Mouse (Mus musculus): ENCODE measurements around the gene Enpp1. TPM values are rescaled to one million over a fixed set of nuclear protein-coding genes. Genes with fewer than 3 reads are reported as not detected.

Gene Enpp1
- polyA plus RNA-seq, 1 experiment from 2014 or later: 1.4 TPM

GRCm38 (mm10) chr10:24727478-24727877 lies 15.5 kb upstream of the Enpp1 start:
- H3K4me3 ChIP-seq: no peak overlapping the region
- H3K4me2 ChIP-seq (replicated peaks): no peak overlapping the region
- 86% methylated on average over 4 of the region's 4 CpGs for WGBS
- H3K4me1 ChIP-seq: no peaks in the 10 kb centered on the region
- H3K9me3 ChIP-seq (replicated peaks): no peaks in the 10 kb centered on the region
- no peaks in the 10 kb centered on the region for H3K36me3 ChIP-seq
- ATAC-seq (ENCODE audit: low FRiP score): no peak
- no peak overlapping the region for H3K27ac ChIP-seq
- no peaks in the 10 kb centered on the region for H3K27me3 ChIP-seq
- no peak overlapping the region for H3K9ac ChIP-seq

DNA sequence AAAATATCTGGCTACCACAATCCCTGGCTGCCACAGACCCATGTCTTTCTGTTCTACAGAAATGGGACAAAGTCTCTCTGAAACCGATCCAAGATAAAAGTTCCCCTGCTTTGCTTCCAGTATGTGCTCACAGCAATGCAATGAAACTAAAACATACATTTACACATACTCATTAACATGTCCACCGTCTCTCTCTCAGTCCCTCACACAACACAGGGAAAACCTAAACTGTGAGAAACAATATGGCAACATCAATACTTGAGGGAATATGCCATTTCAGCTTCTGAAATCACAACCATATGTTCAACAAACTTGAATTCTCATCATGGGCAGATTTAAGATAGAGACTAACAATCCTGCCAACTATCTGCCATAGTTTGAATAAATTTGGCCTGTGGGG lies 13.2 kb upstream of the Enpp1 start:
- no peak for ATAC-seq (ENCODE audit: low FRiP score)
- Histone ChIP-seq H3K27ac (no peak overlapping the region), H3K4me3 (no peak overlapping the region), H3K4me1 (no peaks in the 10 kb centered on the region), H3K36me3 (no peaks in the 10 kb centered on the region), H3K27me3 (no peaks in the 10 kb centered on the region), H3K9ac (no peak overlapping the region), H3K4me2 (replicated peaks) (no peak overlapping the region), H3K9me3 (replicated peaks) (no peaks in the 10 kb centered on the region)
- 90% methylated on average over 2 of the region's 2 CpGs for WGBS

DNA sequence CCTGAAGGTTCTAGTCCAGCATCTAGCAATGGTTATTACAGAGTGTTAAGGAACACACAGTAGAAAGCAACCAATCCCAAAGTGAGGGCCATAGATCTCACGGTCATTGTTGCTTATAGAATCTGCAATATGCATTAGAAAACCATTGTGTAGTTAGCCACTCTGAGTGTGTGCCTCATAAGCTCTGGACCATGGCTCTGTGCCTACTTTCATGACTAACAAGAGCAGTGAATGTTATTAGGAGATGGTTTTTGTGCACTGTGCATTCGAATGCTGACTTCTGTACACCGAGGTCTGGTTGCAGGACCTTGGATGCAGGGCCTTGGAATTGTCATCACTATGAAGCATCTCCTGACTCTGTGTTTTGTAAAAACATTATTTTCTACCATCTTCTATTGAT lies 9.9 kb upstream of the Enpp1 start:
- no peak for ATAC-seq (ENCODE audit: low FRiP score)
- Histone ChIP-seq H3K9ac (no peak overlapping the region), H3K27me3 (0 out of 2 replicates have a peak, but pooled peaks cover 7% of the 10 kb centered on the region), H3K4me1 (no peaks in the 10 kb centered on the region), H3K4me3 (no peak overlapping the region), H3K4me2 (replicated peaks) (no peak overlapping the region), H3K36me3 (no peaks in the 10 kb centered on the region), H3K27ac (no peak overlapping the region), H3K9me3 (replicated peaks) (no peaks in the 10 kb centered on the region)
- 93% methylated on average over 3 of the region's 3 CpGs for WGBS

DNA sequence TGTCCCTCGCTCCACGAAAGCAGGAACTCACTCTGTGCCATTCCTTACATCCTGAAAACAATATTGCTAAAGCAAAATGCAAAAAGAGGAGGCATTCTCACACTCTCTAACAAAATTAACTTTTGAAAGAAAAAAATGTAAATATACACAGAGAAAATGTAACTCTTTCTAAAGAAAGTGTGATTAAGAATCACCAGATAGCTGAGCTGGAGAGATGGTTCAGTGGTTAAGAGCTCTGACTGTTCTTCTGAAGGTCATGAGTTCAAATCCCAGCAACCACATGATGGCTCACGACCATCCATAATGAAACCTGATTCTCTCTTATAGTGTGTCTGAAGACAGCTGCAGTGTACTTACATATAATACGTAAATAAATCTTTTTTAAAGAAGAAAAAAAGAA lies 7.4 kb upstream of the Enpp1 start:
- ATAC-seq (ENCODE audit: low FRiP score): no peak

GRCm38 (mm10) chr10:24718720-24719119 lies 6.8 kb upstream of the Enpp1 start:
- Histone ChIP-seq H3K27me3 (0 out of 2 replicates have a peak, but pooled peaks cover 7% of the 10 kb centered on the region), H3K9ac (no peak overlapping the region), H3K36me3 (no peaks in the 10 kb centered on the region), H3K4me3 (no peak overlapping the region), H3K27ac (no peak overlapping the region), H3K9me3 (replicated peaks) (no peaks in the 10 kb centered on the region), H3K4me1 (no peaks in the 10 kb centered on the region), H3K4me2 (replicated peaks) (no peak overlapping the region)
- ATAC-seq (ENCODE audit: low FRiP score): no peak
- 60% methylated on average over 11 of the region's 11 CpGs for WGBS

More for the DNA sequence above, 7.4 kb upstream of the Enpp1 start:
- Histone ChIP-seq H3K4me3 (no peak overlapping the region), H3K4me2 (replicated peaks) (no peak overlapping the region), H3K27me3 (0 out of 2 replicates have a peak, but pooled peaks cover 7% of the 10 kb centered on the region), H3K36me3 (no peaks in the 10 kb centered on the region), H3K9me3 (replicated peaks) (no peaks in the 10 kb centered on the region), H3K9ac (no peak overlapping the region), H3K27ac (no peak overlapping the region), H3K4me1 (no peaks in the 10 kb centered on the region)
- WGBS: 90% methylated on average over 4 of the region's 4 CpGs

- ATAC-seq (ENCODE audit: low FRiP score): no peak
- Histone ChIP-seq H3K9ac (no peak overlapping the region), H3K27ac (no peak overlapping the region), H3K27me3 (peaks cover 8% of the 10 kb centered on the region), H3K4me1 (no peaks in the 10 kb centered on the region), H3K9me3 (replicated peaks) (no peaks in the 10 kb centered on the region), H3K4me3 (no peak overlapping the region), H3K36me3 (no peaks in the 10 kb centered on the region), H3K4me2 (replicated peaks) (no peak overlapping the region)
- WGBS: 59% methylated on average over 14 of the region's 14 CpGs
Measured at GRCm38 (mm10) chr10:24718058-24718457, 6.1 kb upstream of the Enpp1 start.

- H3K4me1 ChIP-seq: peaks cover 5% of the 10 kb centered on the region; the same call in 1 of the 2 replicates
- no peak overlapping the region for H3K9ac ChIP-seq
- no peak overlapping the region for H3K27ac ChIP-seq
- no peaks in the 10 kb centered on the region for H3K36me3 ChIP-seq
- no peak for ATAC-seq (ENCODE audit: low FRiP score)
- WGBS: 72% methylated on average over 5 of the region's 5 CpGs
- H3K4me2 ChIP-seq (replicated peaks): no peak overlapping the region
- no peak overlapping the region for H3K4me3 ChIP-seq
- no peaks in the 10 kb centered on the region for H3K9me3 ChIP-seq (replicated peaks)
- H3K27me3 ChIP-seq: peaks cover 22% of the 10 kb centered on the region
Measured at GRCm38 (mm10) chr10:24716232-24716631, 4.3 kb upstream of the Enpp1 start.

DNA sequence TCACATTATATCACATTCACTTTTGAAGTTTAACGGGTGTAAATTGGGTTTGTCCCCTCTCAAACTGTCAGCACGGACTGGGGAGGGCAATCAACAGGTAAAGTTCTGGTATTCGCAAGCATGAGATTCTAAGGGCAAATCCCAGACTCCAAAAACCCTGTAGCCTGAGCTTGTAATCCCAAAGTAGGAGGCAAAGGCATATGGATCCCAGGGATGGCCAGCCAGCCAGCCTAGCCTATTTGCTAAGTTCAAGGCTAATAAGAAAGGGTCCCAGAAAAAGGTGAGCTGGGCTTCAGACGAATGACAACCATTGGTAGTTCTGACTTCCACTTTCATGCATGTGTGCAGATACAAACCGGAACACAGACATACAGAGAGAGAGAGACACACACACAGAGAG lies 942 bp upstream of the Enpp1 start:
- Histone ChIP-seq H3K9me3 (replicated peaks) (no peaks in the 10 kb centered on the region), H3K4me2 (replicated peaks) (no peak overlapping the region), H3K9ac (no peak overlapping the region), H3K36me3 (no peaks in the 10 kb centered on the region), H3K27me3 (peaks cover 30% of the 10 kb centered on the region), H3K4me1 (peaks cover 8% of the 10 kb centered on the region; the same call in 1 of the 2 replicates), H3K4me3 (no peak overlapping the region), H3K27ac (no peak overlapping the region)
- ATAC-seq (ENCODE audit: low FRiP score): no peak
- WGBS: 71% methylated on average over 5 of the region's 5 CpGs

DNA sequence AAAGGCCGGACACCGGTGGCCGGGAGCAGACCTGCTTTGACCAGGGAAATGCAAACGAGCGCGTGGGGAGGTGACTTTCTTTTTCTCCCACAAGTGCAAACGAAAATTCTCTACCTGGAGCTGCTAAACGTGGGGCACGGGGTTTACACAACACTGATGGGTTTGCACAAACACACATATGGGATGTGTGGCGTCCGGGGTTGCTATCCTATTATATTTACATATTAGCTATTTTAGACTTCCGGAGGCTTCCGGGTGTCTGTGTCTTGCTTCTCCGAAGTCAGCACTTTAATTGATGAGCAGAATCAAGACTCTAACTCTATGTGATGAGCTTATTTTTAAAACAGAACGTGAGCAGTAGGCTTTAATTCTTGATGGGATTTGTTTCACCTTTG lies 405 bp upstream of the Enpp1 start:
- no peak for ATAC-seq (ENCODE audit: low FRiP score)
- Histone ChIP-seq H3K4me3 (peak overlapping the region; percentile 70), H3K4me2 (replicated peaks) (peak overlapping the region; percentile 99), H3K27me3 (peaks cover 30% of the 10 kb centered on the region), H3K9ac (peak overlapping the region; percentile 71), H3K27ac (no peak overlapping the region), H3K4me1 (peaks cover 8% of the 10 kb centered on the region; the same call in 1 of the 2 replicates), H3K9me3 (replicated peaks) (no peaks in the 10 kb centered on the region), H3K36me3 (no peaks in the 10 kb centered on the region)
- WGBS: 13% methylated on average over 15 of the region's 15 CpGs

- Histone ChIP-seq H3K4me1 (peaks cover 8% of the 10 kb centered on the region; the same call in 1 of the 2 replicates), H3K4me3 (peak overlapping the region; percentile 70), H3K27ac (no peak overlapping the region), H3K4me2 (replicated peaks) (peak overlapping the region; percentile 99), H3K9me3 (replicated peaks) (no peaks in the 10 kb centered on the region), H3K9ac (peak overlapping the region; percentile 71; the same call in 1 of the 2 replicates), H3K36me3 (no peaks in the 10 kb centered on the region), H3K27me3 (peaks cover 30% of the 10 kb centered on the region)
- WGBS: 24% methylated on average over 10 of the region's 10 CpGs
- peak; percentile 12; the same call in 1 of the 2 replicates for ATAC-seq (ENCODE audit: low FRiP score)
Measured at GRCm38 (mm10) chr10:24711071-24711470, 888 bp downstream of the Enpp1 start.

GRCm38 (mm10) chr10:24710361-24710760 lies 1.6 kb downstream of the Enpp1 start:
- H3K4me3 ChIP-seq: no peak overlapping the region
- no peak overlapping the region for H3K9ac ChIP-seq
- peaks cover 8% of the 10 kb centered on the region; the same call in 1 of the 2 replicates for H3K4me1 ChIP-seq
- H3K9me3 ChIP-seq (replicated peaks): no peaks in the 10 kb centered on the region
- peaks cover 30% of the 10 kb centered on the region for H3K27me3 ChIP-seq
- ATAC-seq (ENCODE audit: low FRiP score): no peak
- H3K4me2 ChIP-seq (replicated peaks): no peak overlapping the region
- no peaks in the 10 kb centered on the region for H3K36me3 ChIP-seq
- H3K27ac ChIP-seq: no peak overlapping the region
- 93% methylated on average over 6 of the region's 6 CpGs for WGBS

DNA sequence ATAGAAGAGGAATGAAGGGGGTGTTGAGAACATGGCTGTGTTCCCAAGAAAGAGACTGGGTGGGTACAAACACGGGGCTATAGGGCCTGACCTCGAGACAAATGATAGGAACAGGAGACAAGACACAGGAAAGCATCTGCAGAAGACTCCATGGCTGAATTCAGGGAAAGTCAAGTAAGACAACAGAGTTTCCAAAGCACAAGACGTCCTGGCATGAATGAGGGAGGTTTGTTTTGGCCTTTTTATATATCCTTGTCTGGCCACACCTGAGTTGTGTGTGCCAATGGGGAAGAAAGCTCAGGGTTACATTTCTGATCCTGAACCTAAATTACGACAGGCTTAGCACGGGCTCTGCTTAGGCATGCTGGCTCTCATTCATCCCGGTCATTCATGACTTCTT lies 4.2 kb downstream of the Enpp1 start:
- Histone ChIP-seq H3K27me3 (peaks cover 26% of the 10 kb centered on the region), H3K9me3 (replicated peaks) (no peaks in the 10 kb centered on the region), H3K4me3 (no peak overlapping the region), H3K9ac (no peak overlapping the region), H3K4me1 (peaks cover 8% of the 10 kb centered on the region; the same call in 1 of the 2 replicates), H3K36me3 (no peaks in the 10 kb centered on the region), H3K27ac (no peak overlapping the region), H3K4me2 (replicated peaks) (no peak overlapping the region)
- ATAC-seq (ENCODE audit: low FRiP score): no peak
- 77% methylated on average over 6 of the region's 6 CpGs for WGBS

- Histone ChIP-seq H3K9me3 (replicated peaks) (no peaks in the 10 kb centered on the region), H3K4me3 (no peak overlapping the region), H3K27me3 (peaks cover 17% of the 10 kb centered on the region), H3K4me2 (replicated peaks) (no peak overlapping the region), H3K27ac (no peak overlapping the region), H3K4me1 (peaks cover 5% of the 10 kb centered on the region; the same call in 1 of the 2 replicates), H3K9ac (no peak overlapping the region), H3K36me3 (no peaks in the 10 kb centered on the region)
- ATAC-seq (ENCODE audit: low FRiP score): no peak
- 94% methylated on average over 2 of the region's 2 CpGs for WGBS
Measured at GRCm38 (mm10) chr10:24706431-24707140, 5.4 kb downstream of the Enpp1 start.
